Mouse (Mus musculus) B cell, adult 2 months (primary cell): ENCODE results near the gene Hjurp.

ENCODE experiments used
- DNase-seq, 2 experiments: peaks; one replicate each; pipeline ENCODE4 v3.0.0; 2022

Hjurp gene

GRCm38 (mm10) chr1:88219054-88219453 lies 58.4 kb downstream of the Hjurp start:
- DNase-seq = no peak

- no peak for DNase-seq
Observed at GRCm38 (mm10) chr1:88218591-88218990, 58.8 kb downstream of the Hjurp start.

- DNase-seq = no peak
Observed at GRCm38 (mm10) chr1:88218051-88218450, 59.4 kb downstream of the Hjurp start.

GRCm38 (mm10) chr1:88217576-88217975 lies 59.9 kb downstream of the Hjurp start:
- DNase-seq = no peak

- DNase-seq = peak in 1 of 2 experiments; percentile 14
Observed at GRCm38 (mm10) chr1:88217144-88217543, 60.3 kb downstream of the Hjurp start.

GRCm38 (mm10) chr1:88216551-88216950 lies 60.9 kb downstream of the Hjurp start:
- DNase-seq = no peak

- DNase-seq = no peak
Observed at GRCm38 (mm10) chr1:88215466-88216380, 61.7 kb downstream of the Hjurp start.

GRCm38 (mm10) chr1:88214462-88214952 lies 62.9 kb downstream of the Hjurp start:
- DNase-seq = no peak

- no peak for DNase-seq
Observed at GRCm38 (mm10) chr1:88213766-88214461, 63.5 kb downstream of the Hjurp start.

GRCm38 (mm10) chr1:88213061-88213460 lies 64.4 kb downstream of the Hjurp start:
- no peak for DNase-seq
